Mouse (Mus musculus): ENCODE measurements around the gene Kmt2e. TPM values are rescaled to one million over a fixed set of nuclear protein-coding genes. Genes with fewer than 3 reads are reported as not detected.
A peak's percentile ranks its signal among the peaks of the same experiment; 100 is the strongest.

Kmt2e gene
- 77.2 and 90.2 TPM in 2 replicates for total RNA-seq (2021)
- long read RNA-seq, partial matches to known transcripts, result 66 of 73 reads
- long read RNA-seq, other reads (novel, unspliced or antisense), result 7 of 73 reads

DNA sequence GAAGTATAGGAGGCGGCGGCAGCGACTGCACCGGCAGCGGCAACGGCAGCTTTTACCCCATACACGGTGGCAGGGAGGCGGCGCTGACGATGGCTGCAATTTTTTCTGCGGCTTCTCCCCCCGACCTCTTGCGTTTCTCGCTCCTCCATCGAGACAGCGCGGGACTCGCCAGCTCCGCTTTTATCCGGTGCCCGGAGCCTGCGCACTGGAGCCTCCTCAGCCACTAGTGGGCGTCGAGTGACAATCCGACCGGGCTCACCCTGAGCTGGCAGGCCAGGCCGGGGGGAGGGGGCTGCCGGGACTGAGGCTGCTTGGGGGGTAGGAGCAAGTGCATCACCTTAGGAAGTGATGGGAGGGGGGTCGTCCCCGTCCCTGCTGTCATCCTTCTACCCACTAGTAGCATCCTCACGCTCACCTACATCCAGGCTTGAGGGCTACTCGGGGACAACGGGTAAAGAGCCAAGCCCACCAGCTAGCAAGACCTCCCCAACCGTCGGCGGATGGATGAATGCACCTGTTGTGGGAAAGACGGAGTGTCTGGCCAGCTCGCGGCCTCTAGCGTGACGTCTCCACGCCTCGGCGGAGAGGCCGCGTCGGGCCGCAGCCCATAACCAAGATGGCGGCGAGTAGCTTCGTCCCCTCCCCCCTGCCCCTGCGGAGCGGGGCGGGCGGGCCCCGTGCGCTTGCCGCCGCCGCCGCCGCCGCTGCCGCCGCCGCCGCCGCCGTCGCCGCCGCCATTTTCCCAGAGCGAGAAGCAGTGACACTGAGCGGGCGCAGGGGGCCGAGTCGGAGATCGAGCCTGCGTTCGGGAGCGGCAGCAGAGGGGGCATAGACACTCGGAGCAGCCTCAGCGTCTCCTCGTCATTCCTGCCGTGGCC, at the start of gene Kmt2e:
Gene Kmt2e (plus strand): TSS at position 722 of the 878 bp plus-strand sequence.
- DNase-seq, result peak; percentile 90

DNA sequence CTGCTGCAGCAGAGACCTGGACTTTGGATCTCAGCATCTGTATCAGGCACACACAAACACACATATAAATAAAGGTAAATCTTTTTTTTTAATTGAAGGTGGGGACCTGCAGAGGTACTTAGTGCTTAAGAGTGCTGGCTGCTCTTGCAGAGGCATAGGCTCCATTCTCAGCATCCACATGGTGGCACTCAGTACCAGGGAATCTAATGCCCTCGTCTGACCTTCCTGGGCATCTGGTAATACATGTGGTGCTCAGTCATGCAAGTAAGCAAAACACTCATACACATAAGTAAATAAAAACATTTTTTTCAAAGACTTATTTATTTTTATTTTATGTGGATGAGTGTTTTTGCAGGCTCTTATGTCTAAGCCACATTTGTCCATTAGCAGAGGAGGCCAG, 49.1 kb upstream of the Kmt2e start:
- no peak for DNase-seq

DNA sequence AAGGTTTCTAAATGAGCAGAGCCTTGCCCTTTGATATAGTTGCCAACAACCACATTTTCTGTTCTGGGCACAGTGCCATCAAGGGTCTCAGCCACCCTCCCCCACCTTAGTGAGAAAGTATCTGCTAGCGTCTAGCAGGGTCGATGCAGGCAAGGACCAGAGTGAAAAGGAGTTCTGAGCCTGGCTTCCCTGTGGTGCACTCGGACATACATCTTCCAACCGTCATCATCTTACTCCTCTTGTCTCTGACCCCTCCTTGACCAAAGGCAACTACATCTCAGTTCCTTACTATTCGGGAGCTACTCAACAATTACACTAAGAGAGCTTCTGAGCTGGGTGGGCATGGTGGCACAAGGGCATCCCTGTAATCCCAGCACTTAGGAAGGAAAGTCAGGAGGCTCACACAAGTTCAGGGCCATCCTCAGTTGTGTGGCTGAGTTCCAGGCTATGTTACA, 48.5 kb upstream of the Kmt2e start:
- no peak for DNase-seq

DNA sequence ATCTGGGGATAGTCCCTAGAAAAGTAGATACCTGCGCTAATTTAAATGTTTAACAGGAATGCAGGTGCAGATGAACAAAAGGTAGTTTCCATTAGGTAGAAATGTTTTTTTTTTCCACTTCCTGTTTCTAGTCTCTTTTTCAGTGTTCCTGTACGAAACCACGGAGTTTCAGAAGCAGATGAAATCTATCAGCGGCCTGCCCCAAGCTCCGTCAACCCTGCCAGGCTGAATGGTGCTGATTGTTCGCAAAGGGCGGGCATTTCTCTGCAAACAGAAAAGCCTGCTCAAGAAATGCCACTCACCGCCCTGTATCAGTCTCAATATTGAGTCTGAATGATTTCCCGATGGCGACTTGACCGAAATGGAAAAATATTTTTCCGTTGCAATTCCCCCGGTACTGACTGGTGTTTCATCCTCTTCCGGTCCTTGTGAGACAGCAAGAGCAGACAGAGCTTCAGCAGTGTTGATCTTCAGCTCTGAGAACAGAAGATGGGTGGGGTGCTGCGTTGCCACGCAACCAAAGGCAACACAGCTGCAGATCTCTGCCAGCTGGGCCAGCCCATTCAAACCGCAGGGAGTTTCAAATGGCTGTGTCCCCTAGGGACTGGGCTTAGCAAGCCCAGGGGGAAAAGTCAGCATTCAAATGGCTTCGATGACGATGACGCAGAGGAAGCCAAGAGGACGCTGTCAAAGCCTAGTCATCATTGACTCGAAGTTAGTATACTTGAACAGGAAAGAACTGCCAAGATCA, 47.5 kb upstream of the Kmt2e start:
- DNase-seq, result peak; percentile 68

DNA sequence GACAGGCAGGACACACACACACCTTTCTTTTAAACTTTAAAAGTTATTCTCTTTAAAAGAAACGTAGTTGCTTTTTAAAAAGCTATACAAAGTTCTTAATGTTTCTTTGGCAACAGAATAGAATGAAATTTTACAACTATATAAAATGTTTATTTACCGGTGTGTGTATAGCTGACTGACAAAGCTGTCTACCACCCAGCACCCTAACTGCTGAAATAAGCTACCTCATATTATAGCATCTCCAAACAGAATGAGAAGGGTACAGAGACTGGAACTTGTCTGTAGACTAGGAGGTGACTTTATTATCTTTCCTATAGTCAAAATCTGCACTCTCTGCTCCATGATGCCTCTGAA, 47.0 kb upstream of the Kmt2e start:
- no peak for DNase-seq

DNA sequence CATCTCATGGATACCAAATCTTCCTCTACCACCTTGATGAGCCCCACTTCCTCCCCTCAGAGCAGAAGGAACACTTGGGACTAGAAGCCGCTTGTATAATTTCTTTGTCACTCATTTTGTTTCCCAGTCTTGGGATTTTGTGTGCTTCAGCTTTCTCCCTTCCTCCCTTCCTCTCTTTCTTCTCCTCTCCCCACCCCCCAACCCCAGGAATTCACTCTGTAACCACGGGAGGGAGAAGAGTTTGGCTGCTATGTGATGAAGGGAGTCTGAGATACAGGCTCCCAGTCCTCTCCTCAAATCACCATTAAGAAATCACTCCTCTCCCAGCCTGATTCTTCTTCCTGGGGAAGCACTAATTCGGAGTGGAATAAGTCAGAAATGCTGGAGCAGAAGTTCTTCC, 46.1 kb upstream of the Kmt2e start:
- no peak for DNase-seq

DNA sequence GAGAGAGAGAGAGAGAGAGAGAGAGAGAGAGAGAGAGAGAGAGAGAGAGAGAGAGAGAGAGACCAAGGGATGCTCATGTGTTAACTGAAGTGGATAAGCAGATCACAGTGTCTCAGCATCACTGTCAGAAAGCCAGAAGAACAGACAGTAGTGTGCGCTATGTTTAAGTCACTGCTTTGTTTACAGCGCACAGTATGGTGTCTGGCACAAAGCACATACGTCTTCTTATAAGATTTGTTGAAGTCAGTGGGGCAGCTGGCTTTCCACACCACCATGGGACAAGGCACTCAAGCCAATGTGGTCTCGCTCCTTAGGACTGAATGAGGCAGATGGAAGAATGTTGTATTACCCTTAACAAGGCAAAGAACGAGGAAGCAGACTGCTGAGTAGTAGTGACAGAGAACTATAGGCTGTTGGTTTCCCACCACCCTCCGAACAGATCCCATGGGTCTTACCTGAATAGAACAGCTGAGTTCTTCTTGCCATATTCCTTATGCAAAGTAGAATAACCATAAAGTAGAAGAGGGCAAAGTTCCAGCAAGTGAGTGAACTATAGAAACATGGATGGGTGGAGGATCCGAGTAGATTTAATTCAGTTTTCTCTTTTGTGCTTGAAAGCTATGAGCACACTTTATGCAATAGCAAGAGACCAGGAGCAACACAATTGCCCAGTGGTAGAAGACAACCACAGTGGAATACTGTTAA, 44.5 kb upstream of the Kmt2e start:
- no peak for DNase-seq

DNA sequence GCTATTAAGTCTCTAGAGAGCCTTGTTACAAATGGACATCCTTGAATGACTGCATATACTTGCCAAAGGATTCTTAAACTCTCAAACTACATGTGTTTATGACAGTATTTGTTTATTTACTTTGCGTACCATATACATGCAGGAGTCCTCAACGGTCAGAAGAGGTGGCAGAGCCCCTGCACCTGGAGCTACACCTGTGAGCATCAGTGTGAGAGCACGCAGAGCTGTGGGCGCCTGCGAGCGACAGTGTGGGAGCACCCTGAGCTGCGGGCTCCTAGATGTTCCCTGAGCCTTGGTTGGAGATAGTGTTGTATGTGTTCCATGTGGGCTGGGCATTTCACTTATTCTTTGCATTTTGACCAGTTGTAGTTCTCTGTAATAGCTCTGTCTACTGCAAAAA, 42.5 kb upstream of the Kmt2e start:
- no peak for DNase-seq

DNA sequence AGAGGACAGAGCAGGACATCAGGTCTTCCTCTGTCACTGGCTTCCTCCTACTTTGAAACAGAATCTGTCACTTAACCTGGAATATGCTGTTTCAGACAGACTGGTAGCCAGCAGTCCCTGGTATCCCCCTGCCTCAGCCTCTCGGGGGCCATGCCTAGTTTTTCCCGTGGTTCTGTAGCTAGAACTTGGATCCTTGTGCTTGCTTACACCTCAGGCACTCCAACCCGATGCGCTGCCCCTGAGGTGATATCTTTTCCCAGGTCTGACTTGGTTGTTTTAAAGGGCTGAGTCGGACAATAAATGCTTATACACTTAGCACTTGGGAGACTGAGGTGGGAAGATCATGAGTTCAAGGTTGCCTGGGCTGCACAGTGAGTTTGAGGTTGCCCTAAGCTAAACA, 40.4 kb upstream of the Kmt2e start:
- DNase-seq, result no peak

DNA sequence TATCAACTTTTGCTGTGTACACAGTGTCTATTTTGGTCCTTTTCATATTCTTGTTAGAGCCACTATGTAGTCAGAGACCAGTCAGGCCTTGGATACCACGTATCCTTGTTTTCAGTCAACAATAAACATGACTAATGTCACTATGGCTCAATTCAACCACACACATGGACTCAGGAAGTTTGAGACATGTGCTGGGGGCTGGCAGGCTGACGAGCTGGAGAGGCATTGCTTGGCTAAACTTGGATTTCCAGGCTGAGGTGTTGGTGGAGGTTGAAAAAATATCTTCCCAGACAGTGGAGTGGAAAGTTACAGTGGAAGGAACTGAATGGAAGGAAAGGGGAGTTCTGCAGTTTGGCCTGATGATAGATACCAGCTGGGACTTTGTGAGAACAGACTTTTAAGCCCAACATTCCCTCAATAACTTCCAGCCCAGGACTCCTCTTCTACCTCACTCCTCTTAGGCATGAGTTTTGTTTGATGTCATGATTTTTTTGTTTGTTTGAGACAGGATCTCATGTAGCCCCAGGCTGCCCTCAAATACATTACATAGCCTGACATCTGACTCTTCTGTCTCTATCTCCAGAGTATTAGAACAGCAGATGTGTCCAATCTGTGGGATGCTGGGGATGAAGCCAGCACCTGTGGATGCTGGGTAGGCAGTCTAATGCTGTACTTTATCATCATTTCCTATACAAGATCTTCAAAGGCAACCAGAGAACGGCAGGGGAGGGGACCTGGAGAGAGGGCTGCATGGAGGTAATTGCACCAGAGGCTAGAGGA, 39.7 kb upstream of the Kmt2e start:
- DNase-seq, result no peak

DNA sequence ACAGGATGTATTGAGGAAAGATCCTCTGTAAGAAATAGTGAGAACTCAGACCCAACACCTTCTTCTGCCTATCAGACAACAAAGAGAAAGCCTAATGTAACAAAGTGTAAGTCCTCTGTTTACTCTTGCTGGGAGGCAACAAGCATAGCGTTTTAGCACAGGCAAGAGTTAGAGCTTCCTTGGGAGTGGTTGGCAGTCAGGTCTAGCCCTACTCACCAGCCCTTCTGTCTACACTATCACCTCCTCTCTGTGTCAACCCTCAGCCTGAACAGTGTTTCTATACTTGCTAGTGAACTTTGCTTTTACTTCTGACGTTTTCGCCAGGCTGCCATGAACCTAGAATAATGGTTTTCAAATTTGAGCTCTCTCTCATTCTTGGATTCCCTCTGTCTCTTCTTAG, 38.5 kb upstream of the Kmt2e start:
- no peak for DNase-seq

DNA sequence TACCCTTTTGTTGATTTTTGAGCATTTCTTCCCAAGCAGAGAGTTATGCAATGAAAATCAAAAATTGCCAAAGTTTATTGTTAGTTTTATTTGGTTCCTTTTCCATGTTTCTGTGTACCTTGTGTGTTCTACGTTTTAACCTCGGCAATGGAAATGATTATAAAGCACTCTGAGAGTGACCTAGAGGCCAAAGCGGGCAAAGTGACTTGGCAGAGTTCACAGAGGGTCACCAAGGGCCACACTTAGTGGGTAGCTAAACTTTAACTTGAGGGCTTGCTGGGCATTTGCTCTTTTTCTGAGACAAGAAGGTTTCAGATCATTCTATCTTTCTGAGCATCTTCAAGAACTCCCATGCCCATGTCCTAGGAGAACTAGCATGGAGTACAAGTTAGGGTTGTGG, 37.5 kb upstream of the Kmt2e start:
- no peak for DNase-seq

DNA sequence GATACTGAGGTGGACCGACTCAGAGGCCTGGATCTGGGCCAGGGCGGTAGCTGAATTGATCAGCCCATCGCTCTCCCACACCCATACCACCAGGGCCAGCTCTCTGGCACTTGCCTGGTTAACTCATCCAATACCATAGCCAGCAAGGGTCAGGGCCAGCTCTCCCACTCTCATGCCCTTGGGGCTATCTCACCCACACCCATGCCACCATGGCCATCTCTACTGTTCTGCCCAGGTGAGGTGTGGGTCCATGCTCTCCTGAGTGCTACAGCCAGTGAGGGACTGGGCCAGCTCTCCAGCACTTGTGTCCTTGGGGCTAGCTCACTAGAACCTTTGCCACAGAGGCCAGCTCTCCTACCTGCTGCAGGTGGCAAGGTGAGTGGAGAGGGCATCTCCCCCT, 34.1 kb upstream of the Kmt2e start:
- DNase-seq, result no peak

DNA sequence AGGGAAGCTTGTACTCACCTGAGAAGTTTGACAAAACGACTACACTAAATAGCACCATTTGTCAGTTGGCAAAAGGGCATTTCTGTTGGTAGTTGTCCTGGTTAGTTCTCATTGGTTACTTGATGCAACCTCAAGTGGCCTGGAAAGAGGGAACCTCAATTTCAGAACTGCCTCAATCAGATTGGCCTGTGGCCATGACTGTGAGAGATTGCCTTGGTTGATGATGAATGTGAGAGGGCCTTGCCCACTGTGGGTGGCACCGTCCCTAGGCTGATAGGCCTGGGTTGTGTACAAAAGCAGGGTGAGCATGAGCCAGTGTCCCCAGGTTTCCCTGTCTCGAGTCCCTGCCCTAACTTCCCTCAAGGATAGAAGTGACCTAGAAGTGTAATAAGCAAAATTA, 33.4 kb upstream of the Kmt2e start:
- no peak for DNase-seq

DNA sequence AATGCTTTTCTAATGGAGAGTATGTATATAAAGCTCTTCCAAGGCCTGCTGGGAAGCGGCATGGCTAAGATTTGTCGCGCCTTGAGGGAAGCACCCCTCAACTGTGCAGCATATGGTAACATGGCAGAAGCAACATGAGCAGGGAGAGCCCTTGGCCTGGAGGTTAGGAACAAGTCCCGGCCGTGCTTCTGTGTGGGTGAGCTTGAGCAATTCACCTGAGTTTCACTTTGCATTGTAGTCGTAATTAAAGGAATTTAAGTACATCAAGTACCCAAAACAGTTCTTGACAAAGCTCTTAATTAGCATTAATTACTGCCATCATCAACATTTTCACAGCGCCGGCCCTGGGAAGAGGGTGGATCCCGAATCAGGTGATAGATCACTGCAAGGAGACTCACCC, 32.9 kb upstream of the Kmt2e start:
- no peak for DNase-seq

DNA sequence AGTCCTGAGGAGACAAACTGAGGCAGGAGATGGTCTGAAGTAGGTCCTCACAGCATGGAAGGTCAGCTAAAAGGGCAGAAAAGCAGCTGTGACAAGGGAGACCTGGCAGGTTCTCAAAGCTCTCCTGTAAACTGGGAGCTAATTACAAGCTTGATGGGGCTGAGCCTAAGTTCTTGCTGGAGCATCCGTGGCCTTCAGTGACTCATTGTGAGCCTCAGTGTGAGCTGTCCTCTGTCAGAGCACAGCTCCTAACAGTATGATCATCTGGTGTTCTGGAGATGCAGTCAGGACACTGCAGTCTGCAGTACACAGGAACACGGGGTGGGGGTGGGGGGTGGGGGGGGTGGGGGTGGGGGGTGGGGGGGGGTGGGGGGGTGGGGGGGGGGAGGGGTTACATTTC, 32.2 kb upstream of the Kmt2e start:
- DNase-seq, result peak; percentile 26

DNA sequence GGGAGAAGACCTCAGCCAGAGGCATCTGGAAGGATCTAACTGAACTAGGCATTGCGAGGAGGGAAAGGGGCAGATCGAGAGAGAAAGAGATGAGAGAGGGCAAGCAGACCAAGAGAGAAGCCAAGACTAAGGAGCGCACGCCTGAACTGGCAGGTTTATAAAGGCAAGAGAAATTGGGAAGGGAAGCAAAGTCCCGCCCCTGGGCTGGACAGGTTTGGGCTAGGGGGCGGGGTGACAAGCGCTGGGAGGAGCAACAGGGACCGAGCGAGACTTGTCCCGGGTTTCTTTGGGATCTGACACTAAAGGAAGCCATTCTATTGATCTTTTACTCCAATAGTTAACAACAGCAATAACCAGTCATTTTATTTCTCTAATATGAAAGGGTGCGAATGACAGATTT, 31.1 kb upstream of the Kmt2e start:
- DNase-seq, result no peak

DNA sequence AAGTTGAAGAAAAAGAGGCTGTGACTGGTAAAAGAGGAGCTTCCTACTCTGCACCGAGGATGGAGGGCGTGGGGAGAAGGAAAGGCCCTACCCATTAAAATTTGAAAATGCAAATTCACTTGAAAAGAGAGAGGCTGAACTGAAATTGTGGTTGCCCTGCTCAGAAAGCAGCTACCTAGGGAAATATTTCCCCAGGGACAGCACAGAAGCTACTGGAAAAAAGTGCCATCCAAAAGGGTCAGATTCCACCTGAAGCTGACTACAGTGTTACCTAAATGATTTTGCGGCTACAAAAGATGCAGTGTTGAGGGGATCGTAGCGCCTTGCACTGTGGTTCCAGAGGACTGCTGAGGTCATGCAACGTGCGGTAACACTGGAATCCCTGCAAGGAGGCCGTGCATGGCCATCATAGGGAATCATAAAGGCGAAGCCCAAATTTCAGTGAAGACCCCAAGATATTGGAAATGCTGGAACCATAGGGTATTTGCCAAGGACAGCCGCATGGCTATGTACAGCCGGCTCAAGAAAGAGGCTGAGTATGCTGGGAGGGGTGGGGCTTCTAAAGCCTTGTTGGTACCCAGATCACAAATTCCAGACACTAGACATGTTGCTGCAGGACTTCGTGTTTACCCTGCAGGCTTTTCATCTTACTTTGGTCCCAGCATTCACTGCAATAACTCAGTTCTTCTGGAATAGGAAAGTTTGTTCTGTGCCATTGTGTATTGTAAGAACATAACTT, 28.4 kb upstream of the Kmt2e start:
- no peak for DNase-seq

DNA sequence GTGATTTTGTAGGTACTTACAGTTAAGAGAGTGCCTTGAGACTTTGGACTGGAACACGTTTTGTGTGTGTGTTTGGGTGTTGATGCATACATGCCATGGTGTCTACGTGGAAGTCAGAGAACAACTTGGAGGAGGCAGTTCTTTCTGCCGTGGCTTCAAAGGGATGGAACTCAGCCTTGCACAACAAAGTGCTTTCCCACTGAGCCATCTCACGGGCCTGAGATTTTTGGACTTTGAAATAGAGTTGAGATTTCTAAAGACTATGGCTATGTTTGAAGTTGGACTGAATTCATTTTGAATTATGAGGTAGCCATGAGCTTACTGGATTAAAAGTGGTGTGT, 27.9 kb upstream of the Kmt2e start:
- DNase-seq, result no peak

DNA sequence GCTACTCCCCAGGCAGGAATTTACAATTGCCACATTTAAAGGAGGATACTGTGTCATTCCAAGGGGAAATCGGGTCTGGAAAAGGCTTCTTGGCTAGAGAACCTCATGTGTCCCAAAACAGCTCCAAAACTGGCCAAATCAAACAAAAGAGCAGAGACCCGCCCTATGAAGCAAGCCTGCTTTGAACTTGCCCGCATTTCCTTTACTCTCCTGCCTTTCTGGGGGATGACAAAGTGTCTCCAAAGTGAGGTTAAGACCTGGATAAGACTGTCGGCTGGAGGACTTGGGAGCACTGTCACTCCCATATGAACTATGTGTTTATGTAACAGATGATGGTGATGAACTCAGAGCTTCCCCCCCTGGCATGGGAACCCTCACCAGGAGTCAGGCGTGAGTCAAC, 26.1 kb upstream of the Kmt2e start:
- no peak for DNase-seq

DNA sequence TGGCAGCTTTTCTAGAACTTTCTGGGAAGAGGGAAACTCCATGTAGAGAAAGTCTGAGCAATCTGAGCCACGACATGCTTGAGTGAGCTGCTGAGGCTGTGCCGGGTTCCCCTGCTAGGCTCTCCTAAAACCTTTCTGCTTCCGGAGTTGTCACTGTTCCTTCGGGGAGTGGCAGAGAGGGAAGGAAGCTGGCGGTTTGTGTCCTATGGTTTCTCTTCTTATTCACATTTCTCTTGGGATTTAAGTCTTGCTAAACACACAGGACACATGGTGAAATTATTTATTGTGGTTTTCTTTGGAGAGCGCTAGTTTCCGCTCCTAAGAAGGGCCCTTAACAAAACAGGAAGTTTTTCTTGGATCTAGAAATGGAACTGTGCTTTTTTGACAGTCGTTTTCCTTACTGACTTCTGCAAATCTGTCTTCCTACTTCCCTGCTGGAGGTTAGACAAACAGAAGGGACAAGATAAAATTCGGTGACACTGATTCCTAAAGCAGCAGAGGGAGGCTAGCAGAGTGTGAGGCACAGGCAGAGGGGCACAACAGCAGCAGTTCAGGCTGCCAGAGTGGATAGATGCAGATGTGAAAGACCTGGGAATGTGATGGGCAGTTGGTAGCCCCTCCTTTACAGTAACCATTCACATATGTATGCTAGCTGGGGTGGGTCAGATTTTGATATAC, 24.1 kb upstream of the Kmt2e start:
- DNase-seq, result no peak

All from adrenal gland, postnatal 25 days (tissue).